Mouse (Mus musculus): ENCODE measurements at regions not wholly inside any gene's neighbourhood (a gene's known extent, or its start where the extent isn't known, plus 50 kb on each side); places are given as distances from the start of the nearest gene placed in this dataset.

GRCm38 (mm10) chr9:85593867-85594266, 155.3 kb downstream of the Ibtk start:
- TF ChIP-seq CTCF (IDR thresholded peaks at IDR 0.05; ENCODE audit: borderline replicate concordance, extremely low read depth, insufficient read depth, insufficient read length), result no peak
- no peak for TF ChIP-seq POLR2A (IDR thresholded peaks at IDR 0.05; ENCODE audit: borderline replicate concordance, extremely low read depth, insufficient read depth, insufficient read length, poor library complexity, severe bottlenecking)

Measured in brain, embryonic 14.5 days (tissue).